8 mouse cellular contexts compared by ENCODE assay signal in genomic region chr2:155385090-155385489, GRCm38 (mm10). TPM values are rescaled to one million over a fixed set of nuclear protein-coding genes. Genes with fewer than 3 reads are reported as not detected.
A peak's percentile ranks its signal among the peaks of the same experiment; 100 is the strongest.
DNase-seq lines count a peak whose midpoint lies in the region; ATAC-seq lines count a peak whose summit lies in the region.

No protein-coding gene starts in this region.

- DNase-seq in adrenal gland, adult 2 months = peak; percentile 86
- peak; percentile 79 for DNase-seq in embryo, embryonic 11 days
- peak; percentile 72 to 80 for DNase-seq in heart, adult 9 months (ENCODE audit: low spot score in 2 of 2)
- DNase-seq in layer of hippocampus, adult 8-10 months (ENCODE audit: low spot score in 2 of 2) = peak; percentile 77 to 88
- DNase-seq in lung, postnatal 25 days (ENCODE audit: low spot score) = peak; percentile 89
- peak; percentile 64 for DNase-seq in retina, postnatal 7 days (ENCODE audit: low read depth, low spot score)
- peak; percentile 70 to 72 for DNase-seq in urinary bladder, adult 18-20 months (ENCODE audit: low spot score in 2 of 2)

- ATAC-seq in CD4-positive, CD25-positive, alpha-beta regulatory T cell, adult 4 months = peak; percentile 44

RNA-seq across cellular contexts. Expression of gene Trp53inp2, which starts 4.2 kb away (rescaled TPM):
- polyA plus RNA-seq in CD4-positive, CD25-positive, alpha-beta regulatory T cell, adult 4 months (2017; shearing (Covaris generic)) = 1 to 10 TPM; 1.2 to 1.6 TPM
- total RNA-seq in adrenal gland, adult 2 months (2021) = 100 to 1,000 TPM; 221 to 429 TPM
- polyA plus RNA-seq in adrenal gland, adult 2 months (2012; rRNA removed) = 714 and 755 TPM in 2 replicates
- total RNA-seq in layer of hippocampus, adult 8-10 months (2022) = 100 to 1,000 TPM; 108 to 119 (median 111) TPM

RNA-seq across cellular contexts. Expression of gene Pigu, which starts 27.9 kb away (rescaled TPM):
- polyA plus RNA-seq in CD4-positive, CD25-positive, alpha-beta regulatory T cell, adult 4 months (2017; shearing (Covaris generic)) = 10 to 100 TPM; 40.1 to 41.4 TPM
- 10 to 100 TPM; 41.2 to 41.5 TPM for total RNA-seq in adrenal gland, adult 2 months (2021)
- polyA plus RNA-seq in adrenal gland, adult 2 months (2012; rRNA removed) = 19.6 TPM in 2 replicates
- 10 to 100 TPM; 27.7 to 32.6 (median 30.2) TPM for total RNA-seq in layer of hippocampus, adult 8-10 months (2022)

Comparison
In these comparisons a context has a peak if more than half of its experiments do, and no peak if none do; other contexts are left out.
1. Peak in every context shown above with its lines: DNase-seq and ATAC-seq.